Mouse (Mus musculus) stomach, postnatal 0 days (tissue): ENCODE results near the gene Skiv2l.

ENCODE experiments used
- CTCF ChIP-seq: IDR thresholded peaks from 2 replicates; pipeline ENCODE4 v1.5.1; 2016; ENCODE audit warnings: antibody characterized with exemption, low read depth, mild to moderate bottlenecking, moderate library complexity
- EP300 ChIP-seq: optimal IDR thresholded peaks from 2 replicates; pipeline ENCODE3; 2016; ENCODE audit warnings: antibody characterized with exemption

DNA sequence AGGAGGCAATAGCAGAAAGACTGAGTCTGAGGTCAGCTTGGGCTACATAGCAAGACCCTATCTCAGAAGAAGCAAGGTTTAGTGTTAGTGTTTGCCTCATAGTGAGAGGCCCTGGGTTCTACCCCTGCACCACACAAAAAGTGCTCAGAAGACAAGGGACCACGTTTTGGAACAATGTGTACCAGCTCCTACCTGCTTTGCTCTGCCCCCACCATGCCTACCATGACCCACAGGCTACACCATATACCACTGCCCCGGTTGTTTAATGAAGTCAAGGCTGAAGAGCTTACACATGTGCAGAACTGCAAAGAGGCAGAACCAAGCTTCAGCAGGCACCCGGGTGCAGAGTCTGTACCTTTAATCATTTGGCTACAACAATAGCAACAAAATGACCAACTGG, 42.8 kb downstream of the Skiv2l start:
- TF ChIP-seq CTCF (no peak), EP300 (no peak)
